Mouse (Mus musculus): ENCODE data around the gene Fam222b.
"Not testable (repeated sequence)": the region's sequence is repeated elsewhere in the genome, so short reads cannot be mapped to it uniquely, and the experiment has no call there.

DNA sequence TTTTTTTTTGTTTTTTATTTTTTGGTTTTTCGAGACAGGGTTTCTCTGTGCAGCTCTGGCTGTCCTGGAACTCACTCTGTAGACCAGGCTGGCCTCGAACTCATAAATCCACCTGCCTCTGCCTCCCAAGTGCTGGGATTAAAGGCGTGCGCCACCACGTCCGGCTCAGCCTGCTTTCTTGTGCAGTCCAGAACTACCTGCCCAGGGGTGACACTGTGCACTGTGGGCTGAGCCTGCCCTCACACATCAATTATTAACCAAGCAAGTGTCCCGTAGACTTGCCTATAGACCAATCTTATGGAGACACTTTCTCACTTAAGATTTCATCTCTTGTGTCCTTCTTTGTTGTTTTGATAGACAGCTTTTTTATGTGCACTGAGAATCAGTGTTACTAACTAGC is 40.9 kb downstream of the Fam222b start:
- TF ChIP-seq CTCF (IDR thresholded peaks at IDR 0.05; ENCODE audit: extremely low read depth, insufficient read depth, insufficient read length, insufficient replicate concordance); POLR2A (IDR thresholded peaks at IDR 0.05; ENCODE audit: low read depth, low read length): not testable (repeated sequence)

All from spleen, adult 2 months (tissue).